Mouse (Mus musculus) activated CD4-positive, CD25-positive, alpha-beta regulatory T cell, adult 9 weeks (primary cell): ENCODE results near the gene Gabrb3. TPM values are rescaled to one million over a fixed set of nuclear protein-coding genes. Genes with fewer than 3 reads are reported as not detected.

Experiments
- polyA plus RNA-seq: library from polyadenylated mRNA; unstranded; fragments of 100-300 nt; shearing (Covaris generic); gene quantifications from one replicate; pipeline ENCODE4 v1.2.1, GENCODE M21; 2017

The Gabrb3 gene
- not detected for polyA plus RNA-seq

DNA sequence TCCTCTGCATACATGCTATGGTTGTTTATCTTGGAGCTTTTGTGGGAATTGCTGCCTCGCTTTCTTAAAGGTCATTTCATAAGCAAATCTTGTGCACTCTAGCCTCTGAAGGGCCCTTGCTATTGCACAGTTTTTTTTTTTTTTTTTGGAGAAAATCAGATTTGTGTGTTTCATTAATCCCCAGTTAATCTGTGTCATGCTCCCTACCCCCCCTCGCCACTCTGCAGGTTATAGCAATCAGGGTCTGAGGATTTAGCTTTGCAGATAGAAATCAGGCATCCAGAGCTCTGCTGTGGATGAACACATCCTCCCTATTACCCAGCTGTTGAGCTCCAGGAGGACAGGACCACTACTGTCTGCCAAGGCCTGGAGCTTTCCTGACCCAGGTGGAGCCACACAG is at the start of gene Gabrb3:
Gene Gabrb3 (plus strand): TSS at position 301 of the 400 bp plus-strand sequence.

GRCm38 (mm10) chr7:57386517-57387340 is 32.8 kb upstream of the Gabrb3 start, which contains the start of gene Gabrg3:
Gabrg3 (minus strand) TSS chr7:57387188.

GRCm38 (mm10) chr7:57509681-57510141 is 90.2 kb downstream of the Gabrb3 start, which contains the start of gene Gabra5:
Gabra5 (minus strand) TSS chr7:57510059.

Other genes with a start within 250 kb of the Gabrb3 start
- gene Gabrg3, start 32.5 kb upstream of the Gabrb3 start, polyA plus RNA-seq: not detected
- gene Gabra5, start 90.4 kb downstream of the Gabrb3 start, polyA plus RNA-seq: not detected